Mouse (Mus musculus) Muller cell, postnatal 12 days (primary cell): ENCODE results near the gene Rcor2.

Experiments used
- DNase-seq: peaks from one replicate; pipeline ENCODE4 v3.0.0-alpha.2; 2015; ENCODE audit errors: inconsistent ontology term

Rcor2 gene

DNA sequence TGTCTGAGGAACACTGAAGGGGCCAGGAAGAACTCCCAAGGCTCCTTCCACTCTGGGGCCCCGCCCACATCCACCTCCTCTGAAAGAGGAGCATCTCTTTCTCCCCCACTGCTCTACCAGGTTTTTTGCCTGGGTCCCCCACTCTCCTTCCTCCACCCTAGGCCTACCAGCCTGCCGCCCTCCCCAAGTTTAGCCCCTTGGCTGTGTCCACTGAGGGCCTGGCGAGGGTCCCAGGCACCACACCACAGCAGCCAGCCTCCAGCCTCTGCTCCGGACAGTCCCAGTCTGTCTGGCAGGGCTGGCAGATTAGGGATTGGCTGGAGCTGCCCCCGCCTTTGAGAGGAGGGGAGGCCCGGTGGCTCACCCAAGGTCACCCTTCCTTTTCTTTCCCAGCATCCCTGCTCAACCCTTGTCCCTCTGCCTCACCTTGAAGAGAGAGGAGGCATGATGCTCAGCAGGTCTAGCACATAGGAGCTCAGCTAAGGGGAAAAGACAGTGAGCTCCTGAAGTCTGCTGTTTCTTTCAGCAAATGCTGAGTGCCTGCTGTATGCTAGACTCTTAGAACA is 2.3 kb upstream of the Rcor2 start:
- DNase-seq, result peak; percentile 60

DNA sequence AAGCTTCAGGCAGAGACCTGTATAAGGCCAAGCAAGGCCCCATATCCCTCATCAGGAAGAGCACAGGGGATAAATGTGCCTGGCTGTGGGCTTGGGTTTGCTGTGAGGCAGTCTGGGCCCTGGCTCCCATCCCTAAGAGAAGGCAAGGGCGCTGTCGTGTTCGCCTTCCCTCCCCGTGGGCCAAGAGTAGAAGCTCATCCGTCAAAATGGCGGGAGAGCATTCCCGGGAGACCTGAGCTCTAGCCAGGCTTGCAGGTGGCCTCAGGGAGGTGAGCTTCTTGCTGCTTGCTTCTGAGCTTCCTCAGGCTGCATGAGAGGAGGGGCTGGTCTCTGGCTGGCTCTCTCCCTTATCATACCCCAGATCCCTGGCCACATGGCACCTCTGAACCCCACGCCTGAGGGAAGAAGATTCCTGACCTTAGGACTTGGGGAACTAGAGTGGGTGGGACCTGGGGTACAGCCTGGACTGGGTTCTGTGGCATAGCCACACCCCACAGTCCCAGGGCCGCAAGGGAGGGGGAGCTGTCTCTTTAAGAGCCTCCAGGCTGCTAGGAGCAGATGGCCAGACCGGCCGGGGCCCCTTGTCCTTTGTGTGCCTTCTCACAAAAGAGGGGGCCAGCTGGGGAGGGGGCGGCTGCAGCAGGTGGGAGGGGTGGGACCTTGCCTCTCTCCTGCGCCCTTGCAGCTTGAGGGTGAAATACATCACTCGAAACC is 1.5 kb upstream of the Rcor2 start:
- peak; percentile 39 for DNase-seq

DNA sequence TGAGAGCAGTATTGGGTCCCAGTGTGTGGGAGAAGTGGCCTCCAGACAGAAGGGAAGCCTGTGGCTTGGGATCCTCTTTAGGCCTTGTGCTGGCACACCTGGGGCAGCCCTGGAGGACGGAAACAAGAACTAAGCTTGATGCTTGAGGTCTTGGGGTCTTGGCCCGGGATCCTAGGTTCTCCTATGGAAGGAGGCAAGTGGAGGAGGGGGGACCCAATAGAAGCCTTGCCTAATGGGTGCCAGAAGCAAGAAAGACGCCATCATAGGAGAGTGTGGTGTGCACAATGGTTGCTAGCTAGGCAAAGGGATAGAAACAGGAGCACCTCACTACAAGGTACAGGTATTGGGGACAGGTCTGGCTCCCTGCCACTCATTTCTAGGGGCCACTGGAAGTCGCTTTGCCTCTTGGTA is 699 bp upstream of the Rcor2 start:
- DNase-seq, result peak; percentile 11

DNA sequence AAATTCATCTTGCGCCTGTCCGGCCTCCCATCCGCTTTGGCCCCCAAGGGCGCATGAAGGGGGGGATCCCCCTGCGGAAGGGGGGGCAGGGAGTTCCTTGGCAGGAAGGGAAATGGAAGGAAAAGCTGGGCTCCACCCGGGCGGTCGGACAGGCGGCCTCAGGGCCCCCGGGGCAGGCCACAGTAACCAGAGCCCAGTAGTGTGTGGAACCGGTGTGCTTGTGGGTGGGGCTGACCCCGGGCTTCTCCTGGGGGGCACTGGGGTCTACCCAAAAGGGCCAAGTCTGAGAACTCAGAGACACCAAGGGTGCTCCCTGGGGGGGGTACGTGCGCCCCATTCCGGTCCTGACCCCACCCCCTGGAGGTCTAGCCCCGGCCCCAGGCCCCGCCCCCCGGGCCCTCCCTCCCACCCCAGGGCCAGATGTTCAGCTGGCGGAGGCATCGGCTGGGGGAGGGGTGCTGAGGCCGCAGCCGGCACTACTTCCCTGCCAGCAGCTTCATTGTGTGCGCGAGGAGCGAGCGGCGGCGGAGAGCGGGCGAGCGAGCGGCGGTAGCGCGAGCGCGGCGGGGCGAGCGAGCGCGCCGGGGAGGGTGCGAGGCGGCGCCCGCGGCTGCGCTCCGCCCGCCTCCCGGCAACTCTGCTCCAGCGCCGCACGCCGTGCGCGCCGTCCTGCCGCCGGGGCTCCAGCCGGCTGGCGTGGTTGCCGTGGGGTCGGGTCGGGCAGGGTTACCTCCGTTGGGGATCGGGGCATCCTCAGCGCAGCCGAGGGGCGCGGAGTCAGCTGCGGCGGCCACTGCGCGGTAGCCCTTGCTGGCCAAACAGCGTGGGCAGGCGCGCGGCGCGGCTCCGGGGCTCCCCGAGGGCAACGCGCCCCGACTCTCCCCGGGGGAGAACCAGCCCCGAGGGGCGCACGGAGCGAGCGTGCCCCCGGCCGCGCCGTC is 926 bp downstream of the Rcor2 start:
- peak; percentile 67 for DNase-seq

DNA sequence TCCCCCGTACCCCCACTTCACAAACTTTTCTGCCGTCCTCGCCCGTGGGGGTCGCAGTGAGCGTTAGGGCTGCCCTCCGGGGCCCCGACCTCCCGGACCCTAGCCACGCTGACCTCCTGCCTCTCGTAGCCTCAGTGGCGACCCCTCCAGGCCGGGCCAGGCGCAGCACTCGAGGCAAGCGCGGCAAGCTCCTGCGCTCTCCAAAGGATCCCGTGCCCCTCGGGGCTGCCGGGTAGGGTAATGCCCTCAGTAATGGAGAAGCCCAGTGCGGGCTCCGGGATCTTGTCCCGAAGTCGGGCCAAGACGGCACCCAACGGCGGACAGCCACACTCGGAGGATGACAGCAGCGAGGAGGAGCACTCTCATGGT is 1.6 kb downstream of the Rcor2 start:
- peak; percentile 65 for DNase-seq

DNA sequence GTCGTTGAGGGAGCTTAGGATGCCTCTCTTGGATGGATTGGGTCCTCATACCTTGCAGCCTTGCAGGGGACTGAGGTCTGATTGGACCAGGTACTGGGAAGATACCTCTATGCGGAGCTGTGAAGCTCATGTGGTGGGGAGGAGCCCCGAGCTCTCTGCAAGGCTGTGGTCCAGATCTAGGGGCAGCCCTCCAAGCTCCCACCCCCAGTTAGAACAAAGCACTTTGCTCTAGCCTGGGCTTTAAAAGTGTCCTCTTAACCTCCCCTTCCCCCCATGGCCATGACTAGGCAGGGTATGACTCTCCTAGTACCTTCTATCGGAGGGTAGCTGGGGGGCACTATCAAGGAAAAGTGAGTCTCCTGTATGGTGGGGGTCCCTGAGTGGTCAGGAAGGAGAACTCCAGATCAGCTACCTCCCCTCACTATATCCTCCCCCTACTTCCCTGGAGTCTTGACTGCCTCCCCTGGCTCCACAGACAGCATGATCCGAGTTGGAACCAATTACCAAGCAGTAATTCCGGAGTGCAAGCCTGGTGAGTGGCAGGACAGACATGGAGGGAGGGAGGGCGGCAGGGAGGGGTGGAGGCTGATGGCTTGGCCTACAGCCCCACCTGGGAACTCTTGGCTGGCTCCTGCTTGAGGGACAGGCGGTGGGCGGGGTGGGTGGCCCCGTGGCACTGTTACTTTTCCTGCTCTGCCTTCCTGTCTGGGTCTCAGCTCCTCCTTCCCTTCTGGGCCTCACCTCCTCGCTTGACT is 2.3 kb downstream of the Rcor2 start:
- peak; percentile 17 for DNase-seq

DNA sequence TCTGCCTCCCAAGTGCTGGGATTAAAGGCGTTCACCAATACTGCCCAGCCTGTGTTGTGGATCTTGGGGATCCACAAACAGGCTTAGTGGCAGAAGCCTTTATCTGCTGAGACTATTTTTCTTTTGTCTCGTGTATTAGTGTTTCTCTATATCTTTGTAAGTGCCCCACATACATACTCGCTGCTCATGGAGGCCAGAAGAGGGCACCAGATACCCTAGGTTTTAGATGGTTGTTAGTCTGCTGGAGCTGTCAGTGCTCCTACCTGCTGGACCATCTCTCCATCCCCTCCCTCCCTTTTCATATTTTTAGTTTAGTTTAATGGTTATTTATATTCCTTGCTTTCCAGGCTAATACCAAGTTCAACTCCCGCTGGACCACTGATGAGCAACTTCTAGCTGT is 6.4 kb downstream of the Rcor2 start:
- DNase-seq, result no peak

DNA sequence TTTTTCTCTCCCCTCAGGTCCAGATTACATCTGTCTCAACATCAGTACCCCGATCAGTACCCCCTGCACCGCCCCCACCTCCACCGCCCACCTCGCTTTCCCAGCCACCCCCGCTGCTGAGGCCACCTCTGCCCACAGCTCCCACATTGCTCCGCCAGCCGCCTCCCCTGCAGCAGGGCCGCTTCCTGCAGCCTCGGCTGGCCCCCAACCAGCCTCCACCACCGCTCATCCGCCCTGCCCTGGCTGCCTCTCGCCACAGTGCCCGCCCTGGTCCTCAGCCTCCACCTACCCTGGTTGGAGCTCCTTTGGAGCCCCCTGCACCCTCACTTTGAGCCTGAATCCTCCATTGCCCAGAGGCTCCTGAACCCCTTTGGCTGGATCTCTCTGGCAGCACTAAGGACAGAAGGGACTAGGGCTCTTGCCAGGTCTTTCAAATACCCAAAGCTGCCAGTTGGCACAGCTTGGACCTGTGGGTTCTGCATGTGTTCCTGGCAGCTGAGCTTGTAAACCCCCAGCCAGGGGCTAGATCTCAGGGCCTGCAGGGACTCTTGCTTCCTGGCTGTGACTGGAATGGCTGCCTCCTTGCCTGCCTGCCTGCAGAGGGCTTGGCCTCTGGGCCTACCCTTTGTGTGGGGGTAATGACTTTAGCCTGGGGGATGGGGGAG is 7.3 kb downstream of the Rcor2 start:
- peak; percentile 51 for DNase-seq

DNA sequence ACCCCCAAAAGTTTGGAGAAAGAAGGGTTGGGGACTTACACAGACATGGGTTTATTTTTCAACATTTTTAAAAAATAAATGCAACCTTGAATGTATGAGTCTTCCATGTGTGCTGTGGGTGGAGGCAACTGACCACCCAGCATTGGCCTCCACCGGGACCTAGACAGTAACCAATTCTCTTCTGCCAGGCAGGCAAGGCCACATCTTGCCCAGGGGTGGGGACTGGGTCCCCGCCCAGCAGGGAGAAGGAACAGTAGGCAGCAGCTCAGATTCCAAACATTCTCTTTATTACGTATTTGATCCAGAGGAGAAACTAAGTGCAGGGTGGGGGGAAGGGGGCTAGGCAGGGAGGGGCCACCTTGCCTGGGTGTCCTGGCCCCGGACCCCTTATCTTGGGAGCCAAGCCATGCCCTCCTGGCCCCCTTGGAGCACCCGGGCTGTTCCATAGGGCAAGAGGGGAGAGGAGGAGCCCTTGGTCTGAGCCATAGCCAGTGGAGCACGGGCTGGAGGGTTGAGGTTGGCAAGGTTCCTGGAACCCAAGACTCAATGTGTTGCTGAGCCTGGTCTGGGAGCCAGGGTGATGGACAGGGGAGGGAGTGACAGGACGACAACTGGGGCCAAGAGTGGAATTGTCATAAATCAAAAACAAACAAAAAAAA is 8.1 kb downstream of the Rcor2 start:
- peak; percentile 73 for DNase-seq

DNA sequence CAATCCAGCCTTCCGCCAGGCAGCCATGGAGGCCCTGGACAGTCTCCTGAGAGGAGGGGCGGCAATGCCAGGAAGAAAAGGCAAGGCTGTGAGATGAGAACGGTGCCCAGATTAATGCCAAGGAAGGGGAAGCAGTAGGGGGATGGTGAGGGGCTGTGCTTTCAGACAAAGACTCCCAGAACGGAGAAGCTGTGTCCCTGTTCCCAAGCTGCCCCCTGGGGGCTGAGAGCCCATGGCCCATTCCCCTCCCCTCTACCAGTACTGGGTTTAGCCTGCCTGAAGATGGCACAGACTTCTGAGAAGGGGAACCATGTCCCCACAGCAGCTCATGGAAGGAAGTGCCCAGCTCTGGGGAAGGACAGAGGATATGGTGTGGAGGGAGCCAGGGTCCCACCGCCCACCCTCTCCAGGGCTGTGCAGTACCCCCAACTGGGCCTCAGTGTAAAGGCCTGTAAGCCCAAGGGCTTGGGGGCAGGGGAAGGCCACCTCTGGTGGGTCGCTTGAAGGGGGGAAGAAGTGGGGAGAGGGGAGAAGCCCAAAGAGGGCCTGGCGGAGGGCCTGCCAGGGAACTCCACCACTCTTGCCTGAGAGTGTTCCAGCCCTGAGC is 9.0 kb downstream of the Rcor2 start:
- DNase-seq, result no peak

DNA sequence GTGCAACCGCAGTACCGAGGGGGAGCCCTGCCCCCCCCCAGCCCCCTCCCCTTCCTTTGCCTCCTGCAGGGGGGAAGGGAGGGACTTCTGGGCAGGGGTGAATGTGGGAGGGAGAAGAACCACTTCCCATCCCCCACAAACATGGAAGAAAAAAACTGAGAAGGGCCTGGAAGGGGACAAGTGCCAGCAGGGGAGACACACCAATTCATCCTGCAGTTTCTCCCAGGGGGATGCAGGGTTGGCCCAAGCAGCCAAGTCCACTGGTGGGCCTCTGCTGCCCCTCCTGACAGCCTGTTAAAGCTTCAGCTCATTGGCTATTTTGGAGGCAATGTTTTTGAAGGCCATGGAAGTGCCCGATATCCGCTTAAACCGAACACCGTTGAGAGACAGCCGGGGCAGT is 9.7 kb downstream of the Rcor2 start:
- no peak for DNase-seq

DNA sequence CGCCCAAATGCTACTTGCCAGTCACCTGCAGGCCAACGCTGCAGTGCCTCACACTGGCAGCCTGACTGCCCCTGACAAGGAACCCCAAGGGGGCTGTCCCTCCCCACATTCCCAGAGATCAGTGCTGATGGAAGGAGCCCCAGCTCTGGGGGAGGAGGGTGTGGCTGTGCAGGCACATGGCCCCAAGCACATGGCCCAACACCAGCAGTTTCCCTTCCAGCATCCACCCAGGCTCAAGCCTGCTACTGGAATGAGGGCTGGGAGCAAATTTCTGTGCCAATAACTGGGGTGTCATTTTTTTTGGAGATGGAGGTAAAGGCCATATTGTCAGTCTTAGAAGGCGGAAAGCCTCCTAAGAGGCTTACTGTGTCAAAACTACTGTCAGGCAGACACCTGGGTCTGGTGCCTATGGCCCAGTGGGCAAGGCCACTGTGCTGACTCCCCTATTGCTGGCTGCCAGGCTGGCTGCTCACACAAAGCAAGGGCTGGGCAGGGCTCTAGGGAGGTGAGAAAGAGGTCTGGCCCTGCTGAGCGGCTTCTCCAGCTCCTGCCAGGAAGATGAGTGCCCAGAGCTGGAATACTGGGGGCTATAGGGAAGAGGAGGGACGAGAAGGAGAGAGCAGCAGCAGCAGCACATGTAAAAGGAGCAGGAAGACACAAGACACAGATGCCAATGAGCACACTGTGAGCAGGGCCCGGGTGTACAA is 11.2 kb downstream of the Rcor2 start:
- DNase-seq, result no peak

DNA sequence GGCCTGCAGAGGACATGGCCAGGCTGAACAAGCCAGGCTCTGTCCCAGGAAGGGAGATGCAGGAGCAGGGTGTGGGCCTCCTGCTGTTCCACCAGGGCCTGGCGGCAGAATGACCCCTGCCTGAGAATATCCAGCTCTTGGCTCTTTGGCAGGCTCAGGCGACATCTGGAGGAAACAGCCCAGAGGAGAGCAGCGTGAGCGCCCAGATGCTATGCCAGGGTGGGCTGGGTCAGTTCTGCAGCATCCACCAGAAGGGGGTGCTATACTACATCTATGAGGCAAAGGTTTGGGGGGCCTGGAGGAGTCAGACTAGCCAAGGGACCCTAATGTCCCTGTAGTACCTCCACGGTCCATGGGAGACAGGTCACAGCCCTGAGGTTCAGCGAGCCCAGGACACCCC is 12.0 kb downstream of the Rcor2 start:
- DNase-seq, result peak; percentile 16

DNA sequence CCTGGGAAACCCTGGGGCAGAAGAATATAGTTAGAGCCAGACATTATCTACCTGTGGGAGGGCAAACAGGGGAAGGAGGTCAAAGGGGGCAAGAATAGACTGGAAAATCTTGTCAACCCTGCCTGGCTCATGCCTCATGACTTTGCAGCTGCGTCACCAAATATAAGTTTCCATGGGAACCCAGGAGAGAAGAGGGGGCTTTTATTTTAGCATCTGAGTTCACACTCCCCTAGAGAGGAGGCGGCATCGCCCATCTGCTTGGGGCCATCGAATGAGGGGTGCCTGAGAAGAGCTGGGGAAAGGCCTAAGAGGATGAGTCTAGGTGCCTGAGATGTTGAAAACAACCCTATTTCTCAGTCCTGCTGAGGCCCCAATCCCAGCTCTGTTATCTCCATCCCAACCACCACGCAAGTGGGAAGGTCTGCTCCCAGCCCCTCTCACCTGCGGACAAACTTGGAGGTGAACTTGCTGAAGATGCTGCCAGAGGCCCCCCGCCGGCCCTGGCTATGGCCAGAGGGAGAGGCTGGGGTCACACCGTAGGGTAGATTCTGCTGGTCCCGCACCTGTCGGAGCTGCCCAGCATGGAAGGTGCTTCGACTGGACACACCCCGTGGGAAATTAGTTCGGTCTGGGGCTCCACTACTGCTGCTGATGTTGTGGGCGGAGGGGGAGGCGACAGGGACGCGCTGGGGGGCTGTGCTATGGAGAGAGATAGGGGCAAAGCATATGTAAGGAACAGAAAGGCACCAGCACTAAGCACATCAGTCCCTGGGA is 13.6 kb downstream of the Rcor2 start:
- no peak for DNase-seq

DNA sequence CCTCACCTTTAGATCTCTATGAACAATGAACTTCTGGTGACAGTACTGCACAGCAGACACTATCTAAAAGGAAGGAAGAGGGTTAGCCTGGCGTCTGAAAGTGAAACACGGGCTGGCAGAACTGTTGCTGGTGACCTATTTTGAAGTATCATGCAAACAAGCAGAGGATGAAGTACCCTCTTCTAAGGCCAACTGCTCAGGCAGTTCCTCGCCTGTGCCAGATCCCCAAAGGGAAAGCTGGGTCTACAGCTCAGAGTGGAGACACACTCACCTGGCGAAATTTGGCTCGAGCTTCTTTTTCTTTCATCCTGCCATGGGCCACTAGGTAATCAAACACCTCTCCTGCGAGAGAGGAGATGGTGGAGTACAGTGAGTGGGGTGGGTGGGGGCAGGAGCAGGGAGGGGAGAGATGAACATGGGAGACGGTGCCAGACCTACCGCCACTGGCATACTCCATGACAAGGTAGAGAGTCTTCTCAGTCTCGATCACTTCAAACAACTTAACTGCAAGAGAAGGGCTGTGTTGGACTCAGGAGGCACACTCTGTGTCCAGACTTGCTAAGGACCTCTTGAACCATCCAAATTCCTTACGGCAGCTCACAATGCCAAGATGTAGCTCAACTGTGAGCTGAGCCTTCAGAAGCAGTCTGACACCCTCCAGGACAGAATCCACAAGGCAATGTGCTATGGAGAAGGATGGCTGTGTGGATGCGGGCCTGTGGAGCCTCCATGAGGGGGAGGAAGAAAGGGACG is 19.6 kb downstream of the Rcor2 start:
- no peak for DNase-seq

DNA sequence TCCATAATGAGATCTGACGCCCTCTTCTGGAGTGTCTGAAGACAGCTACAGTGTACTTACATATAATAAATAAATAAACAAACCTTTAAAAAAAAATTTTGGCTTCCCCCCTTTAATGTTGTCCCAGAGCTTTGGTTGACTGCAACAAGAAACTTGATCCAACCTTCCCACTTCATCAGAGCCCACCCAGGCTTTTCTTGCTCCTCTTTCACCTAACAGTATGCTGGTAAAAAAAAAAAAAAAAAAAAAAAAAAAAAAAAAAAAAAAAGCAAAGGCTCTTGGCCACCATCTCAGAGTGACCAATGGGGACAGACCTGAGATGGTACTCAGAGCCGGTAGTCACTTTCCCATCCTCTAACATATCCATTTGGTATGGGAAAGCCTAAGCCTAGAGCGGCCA is 21.2 kb downstream of the Rcor2 start:
- no peak for DNase-seq

DNA sequence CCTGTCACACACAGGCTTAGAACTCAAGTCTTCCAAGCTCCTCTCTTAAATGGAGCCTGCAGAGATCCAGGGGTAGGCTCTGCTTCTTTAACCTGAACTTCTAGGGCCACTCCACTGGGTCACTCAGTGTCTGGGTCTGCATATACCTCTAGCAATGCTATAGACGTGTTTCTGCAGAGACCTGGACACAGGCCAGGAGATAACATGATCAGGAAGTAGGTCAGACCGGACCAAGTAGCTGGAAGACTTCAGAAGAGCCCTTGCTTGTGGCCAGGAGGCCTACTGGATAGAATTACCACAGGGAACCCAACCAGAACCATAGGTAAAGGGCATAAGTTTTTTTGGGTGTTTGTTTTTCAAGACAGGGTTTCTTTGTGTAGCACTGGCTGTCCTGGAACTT is 22.6 kb downstream of the Rcor2 start:
- no peak for DNase-seq

DNA sequence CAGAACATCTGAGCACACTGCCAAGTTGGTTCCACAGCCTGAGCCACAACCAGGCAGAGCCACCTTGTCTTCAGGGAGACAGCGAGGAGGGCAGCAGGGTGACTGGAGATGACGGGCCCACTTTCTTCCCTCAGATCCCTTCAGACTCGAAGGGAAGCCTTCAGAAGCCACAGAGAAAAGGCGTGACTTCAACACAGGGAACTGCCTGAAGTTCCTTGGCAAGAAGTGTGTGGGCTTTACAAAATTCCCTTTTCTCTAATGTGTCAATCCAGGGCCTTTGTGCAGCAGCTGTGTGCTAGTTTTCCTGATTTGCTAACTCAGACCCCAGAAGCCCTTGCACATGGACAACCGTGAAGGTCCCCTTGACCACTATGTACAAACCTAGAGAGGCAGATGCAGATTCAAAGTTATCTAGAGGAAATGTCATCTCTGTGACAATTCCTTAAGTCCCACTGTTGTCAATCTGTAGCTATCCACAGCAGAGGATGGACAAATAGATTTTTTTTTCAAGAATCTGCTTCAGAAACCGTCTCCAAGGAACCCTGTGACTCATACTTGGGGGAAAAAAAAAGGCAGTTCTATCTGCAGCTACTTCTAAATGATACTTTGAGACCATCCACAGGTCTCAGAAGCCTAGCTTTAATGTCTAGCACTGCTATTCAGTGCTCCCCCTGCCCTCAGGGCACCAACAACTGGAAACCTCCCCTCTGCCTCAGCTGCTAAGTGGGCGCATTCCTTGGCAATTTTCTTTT is 25.0 kb downstream of the Rcor2 start:
- no peak for DNase-seq
